Mouse (Mus musculus) kidney, adult 8-10 months (tissue): ENCODE measurements around the gene Btg4.

ENCODE experiments used
- DNase-seq, 2 experiments: peaks; one replicate each; pipeline ENCODE4 v3.0.0; 2022

Btg4 gene

DNA sequence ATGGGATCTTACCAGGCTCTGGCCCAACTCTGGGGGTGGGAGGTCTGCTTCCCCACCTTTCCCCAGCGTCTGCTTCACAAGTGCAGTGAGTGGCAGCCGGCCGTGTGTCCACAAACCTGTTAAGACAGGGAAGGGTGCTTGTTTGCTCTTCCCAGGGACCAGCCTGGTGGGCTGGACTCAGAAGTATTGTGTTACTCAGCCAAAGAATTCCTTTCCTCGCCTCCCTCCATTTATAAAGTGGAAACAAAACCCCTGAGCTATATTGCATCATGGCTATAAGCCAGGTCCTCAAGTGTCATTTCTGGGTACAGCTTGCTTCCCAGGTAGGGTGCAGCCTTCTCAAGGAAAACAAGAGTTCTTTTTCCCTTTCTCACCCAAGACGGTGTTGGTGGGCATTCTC, 108.0 kb downstream of the Btg4 start:
- DNase-seq, result no peak

DNA sequence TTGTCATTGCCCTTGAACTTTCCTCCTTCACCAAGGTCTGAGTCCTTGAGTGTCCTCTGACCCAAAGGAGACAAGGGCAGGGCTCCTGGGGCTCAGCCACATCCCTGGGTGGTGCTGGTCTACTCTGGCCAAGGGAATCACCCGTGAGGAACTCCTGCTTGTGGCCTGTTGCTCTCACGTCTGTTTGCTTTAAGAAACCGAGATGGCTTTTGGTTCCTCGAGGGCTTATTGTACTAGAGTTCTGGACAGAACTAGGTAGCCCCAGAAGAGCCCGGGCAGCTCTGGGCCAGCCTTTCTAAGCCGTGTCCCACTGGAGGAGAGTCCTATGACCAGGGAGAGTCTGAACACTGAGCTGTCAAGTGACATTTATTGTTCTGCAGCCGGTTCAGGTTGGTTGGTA, 108.4 kb downstream of the Btg4 start:
- no peak for DNase-seq
